8 mouse cellular contexts compared by ENCODE assay signal in genomic region chr8:105936866-105937475, GRCm38 (mm10). TPM values are rescaled to one million over a fixed set of nuclear protein-coding genes. Genes with fewer than 3 reads are reported as not detected.
DNase-seq lines count a peak whose midpoint lies in the region; ATAC-seq lines count a peak whose summit lies in the region.

No protein-coding gene starts in this region.

- DNase-seq in adrenal gland, adult (ENCODE audit: inconsistent age in 2 of 2, low spot score in 1 of 2) = peak; percentile 95 to 97
- peak; percentile 96 for DNase-seq in embryo, embryonic 10.5 days (ENCODE audit: low spot score)
- DNase-seq in gastrocnemius, postnatal 14 days = peak; percentile 89
- DNase-seq in intestine, embryonic 14.5 days (ENCODE audit: low spot score) = peak; percentile 86
- DNase-seq in left cerebral cortex, postnatal 14 days (ENCODE audit: low spot score in 2 of 2) = peak; percentile 83 to 85
- DNase-seq in mesoderm, embryonic 11.5 days (ENCODE audit: low read depth, low spot score) = peak; percentile 93
- DNase-seq in right cerebral cortex, postnatal 36 days (ENCODE audit: low spot score in 2 of 2) = peak; percentile 87 to 90
- DNase-seq in yolk sac, embryonic 10.5 days (ENCODE audit: low spot score) = peak; percentile 93

- peak overlapping the region; percentile 94 for H3K4me2 ChIP-seq in intestine, embryonic 14.5 days (ENCODE audit: low read length)

- peak overlapping the region; percentile 63 for H3K9ac ChIP-seq in intestine, embryonic 14.5 days (ENCODE audit: low read length)

- peak overlapping the region; percentile 69 for H3K27ac ChIP-seq in intestine, embryonic 14.5 days (ENCODE audit: low read depth)

- peaks cover 27% of the 10 kb centered on the region for H3K36me3 ChIP-seq in intestine, embryonic 14.5 days (ENCODE audit: control insufficient read depth, insufficient read depth, low read length)

- no peaks in the 10 kb centered on the region for H3K27me3 ChIP-seq in intestine, embryonic 14.5 days (replicated peaks; ENCODE audit: control insufficient read depth, insufficient read depth, low read length)

- H3K9me3 ChIP-seq in intestine, embryonic 14.5 days (ENCODE audit: control insufficient read depth, low read length) = no peaks in the 10 kb centered on the region

- peak overlapping the region; percentile 82 for H3K4me3 ChIP-seq in intestine, embryonic 14.5 days (ENCODE audit: low read depth, low read length)

- ATAC-seq in intestine, embryonic 14.5 days (replicated peaks; ENCODE audit: low FRiP score, low TSS enrichment, low read depth) = peak; percentile 86

- WGBS in intestine, embryonic 14.5 days = under 1% methylated on average over 30 of the region's 30 CpGs

- intact Hi-C loops in gastrocnemius, postnatal 14 days (cut with DNase I; ENCODE audit: low total_unique reads) = no loop called here
- intact Hi-C loops in left cerebral cortex, postnatal 14 days (cut with DNase I) = loop anchor here (5.0 kb wide), 1 partner anchor 75 kb away; the partner anchor contains the start of gene Ddx28

- H3K4me1 ChIP-seq in intestine, embryonic 14.5 days (replicated peaks; ENCODE audit: control insufficient read depth, insufficient read depth, low read length) = peaks cover 13% of the 10 kb centered on the region; the same call in 1 of the 2 replicates

RNA-seq across cellular contexts. Expression of gene Psmb10, which starts 1.3 kb away (rescaled TPM):
- 10 to 100 TPM; 19.3 to 20.9 TPM for total RNA-seq in gastrocnemius, postnatal 14 days (2021)
- 64.2 and 64.8 TPM in 2 replicates for polyA plus RNA-seq in intestine, embryonic 14.5 days (2014; fragmentation: Nextera tagmentation; extraction: Ambion mirVana)
- 10 to 100 TPM; 80.7 TPM for total RNA-seq in left cerebral cortex, postnatal 14 days (2021)

RNA-seq across cellular contexts. Expression of gene Ctrl, which starts 3.3 kb away (rescaled TPM):
- total RNA-seq in gastrocnemius, postnatal 14 days (2021) = not detected
- polyA plus RNA-seq in intestine, embryonic 14.5 days (2014; fragmentation: Nextera tagmentation; extraction: Ambion mirVana) = 1.0 and 1.4 TPM in 2 replicates
- total RNA-seq in left cerebral cortex, postnatal 14 days (2021) = 1 to 10 TPM; 1.0 to 1.1 TPM

RNA-seq across cellular contexts. Expression of gene Lcat, which starts 6.2 kb away (rescaled TPM):
- under 1 TPM; 0.21 to 0.29 TPM for total RNA-seq in gastrocnemius, postnatal 14 days (2021)
- polyA plus RNA-seq in intestine, embryonic 14.5 days (2014; fragmentation: Nextera tagmentation; extraction: Ambion mirVana) = 1.2 and 1.4 TPM in 2 replicates
- total RNA-seq in left cerebral cortex, postnatal 14 days (2021) = 10 to 100 TPM; 20.0 to 21.9 TPM

RNA-seq across cellular contexts. Expression of gene Slc12a4, which starts 28.9 kb away (rescaled TPM):
- total RNA-seq in gastrocnemius, postnatal 14 days (2021) = 10 to 100 TPM; 12.1 to 19.1 TPM
- 27.8 and 28.6 TPM in 2 replicates for polyA plus RNA-seq in intestine, embryonic 14.5 days (2014; fragmentation: Nextera tagmentation; extraction: Ambion mirVana)
- total RNA-seq in left cerebral cortex, postnatal 14 days (2021) = 10 to 100 TPM; 19.2 to 21.3 TPM

RNA-seq across cellular contexts. Expression of gene Pskh1, which starts 36.7 kb away (rescaled TPM):
- total RNA-seq in gastrocnemius, postnatal 14 days (2021) = 10 to 100 TPM; 12.8 to 13.8 TPM
- polyA plus RNA-seq in intestine, embryonic 14.5 days (2014; fragmentation: Nextera tagmentation; extraction: Ambion mirVana) = 30.0 and 31.7 TPM in 2 replicates
- 1 to 10 TPM; 7.4 to 7.5 TPM for total RNA-seq in left cerebral cortex, postnatal 14 days (2021)

Comparison
In these comparisons a context has a peak if more than half of its experiments do, and no peak if none do; other contexts are left out.
1. Peak in every context shown above with its lines: DNase-seq, ATAC-seq, H3K4me3 ChIP-seq and H3K27ac ChIP-seq.
2. RNA of gene Lcat, which starts 6.2 kb away (total RNA-seq): 20.0 to 21.9 TPM in left cerebral cortex, postnatal 14 days; 0.21 to 0.29 TPM in gastrocnemius, postnatal 14 days; every median in the first group is over 10 times any median in the second.